Mouse (Mus musculus) ZHBTc4 (cell line): ENCODE results near the gene Tmem248.

ENCODE experiments used
- DNase-seq: peaks from one replicate; pipeline ENCODE4 v3.0.0-alpha.2; 2011; ENCODE audit warnings: low read depth, low spot score

Gene Tmem248

GRCm38 (mm10) chr5:130216781-130217180, at the start of gene Tmem248:
Gene Tmem248 (plus strand): TSS chr5:130217081.
- DNase-seq, result no peak

- peak; percentile 52 for DNase-seq
Observed at GRCm38 (mm10) chr5:130169109-130169508, 47.8 kb upstream of the Tmem248 start.

DNA sequence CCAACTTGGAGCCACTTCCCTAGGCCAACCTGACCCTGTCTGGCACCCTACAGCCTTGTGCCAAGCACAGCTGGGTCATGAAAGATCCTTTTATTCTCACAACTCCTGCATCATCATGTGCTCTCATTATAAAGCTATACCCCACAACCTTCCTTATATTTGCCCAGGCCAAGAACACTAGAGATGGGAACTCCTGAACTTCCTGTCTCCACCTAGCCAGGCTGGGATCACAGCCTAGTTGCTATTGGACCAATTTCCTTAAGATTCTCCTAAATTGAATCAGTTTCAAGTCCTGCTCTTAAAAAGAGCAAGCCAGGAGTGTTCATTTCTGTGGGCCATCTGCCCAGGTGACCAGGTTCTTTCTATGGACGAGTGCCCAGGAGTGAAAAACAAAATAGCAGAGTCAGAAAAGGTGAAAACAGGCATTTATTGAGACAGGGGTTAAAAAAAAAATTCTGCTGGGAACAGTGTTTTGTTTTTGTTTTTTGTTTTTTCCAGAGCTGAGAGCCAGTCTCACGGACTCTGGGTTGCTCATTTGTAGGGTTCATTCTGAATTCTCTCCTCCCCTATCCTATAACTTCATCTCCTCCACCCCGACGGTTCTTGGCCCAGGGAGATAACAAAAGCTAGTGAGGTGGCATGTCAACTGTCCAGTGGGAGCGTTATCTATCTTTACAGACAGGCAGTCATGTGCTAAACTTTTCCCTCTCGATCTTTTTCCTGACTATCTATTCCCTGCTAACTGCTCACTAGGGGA, 46.0 kb upstream of the Tmem248 start:
- DNase-seq, result no peak

- DNase-seq, result peak; percentile 88
Observed at GRCm38 (mm10) chr5:130171423-130171954, 45.4 kb upstream of the Tmem248 start, which contains the start of gene Rabgef1. Gene Rabgef1 (plus strand): TSS chr5:130171798.

GRCm38 (mm10) chr5:130171956-130172601, 44.8 kb upstream of the Tmem248 start:
- DNase-seq, result peak; percentile 57

- no peak for DNase-seq
Observed at GRCm38 (mm10) chr5:130173012-130173411, 43.9 kb upstream of the Tmem248 start.

DNA sequence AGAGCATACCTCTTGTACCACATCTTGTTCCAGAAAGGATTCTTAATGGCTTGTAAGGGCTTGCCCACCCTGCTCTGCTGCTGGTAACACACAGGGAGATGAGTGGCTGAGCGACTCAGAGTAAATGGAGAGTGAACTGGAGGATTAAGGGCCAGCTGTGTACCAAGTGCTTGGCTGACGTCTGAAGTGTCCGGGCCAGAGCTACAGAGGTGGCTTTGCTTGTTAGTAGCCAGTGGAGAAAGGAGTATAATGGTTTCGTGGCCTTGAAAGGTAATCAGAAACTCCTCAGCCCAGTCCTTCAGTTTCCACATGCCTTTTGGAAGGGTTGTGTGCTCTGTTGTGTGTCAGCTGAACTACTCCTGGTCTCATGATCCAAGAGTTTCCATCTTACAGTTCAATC, 39.0 kb upstream of the Tmem248 start:
- DNase-seq, result no peak

GRCm38 (mm10) chr5:130180362-130180761, 36.5 kb upstream of the Tmem248 start:
- peak; percentile 80 for DNase-seq

DNA sequence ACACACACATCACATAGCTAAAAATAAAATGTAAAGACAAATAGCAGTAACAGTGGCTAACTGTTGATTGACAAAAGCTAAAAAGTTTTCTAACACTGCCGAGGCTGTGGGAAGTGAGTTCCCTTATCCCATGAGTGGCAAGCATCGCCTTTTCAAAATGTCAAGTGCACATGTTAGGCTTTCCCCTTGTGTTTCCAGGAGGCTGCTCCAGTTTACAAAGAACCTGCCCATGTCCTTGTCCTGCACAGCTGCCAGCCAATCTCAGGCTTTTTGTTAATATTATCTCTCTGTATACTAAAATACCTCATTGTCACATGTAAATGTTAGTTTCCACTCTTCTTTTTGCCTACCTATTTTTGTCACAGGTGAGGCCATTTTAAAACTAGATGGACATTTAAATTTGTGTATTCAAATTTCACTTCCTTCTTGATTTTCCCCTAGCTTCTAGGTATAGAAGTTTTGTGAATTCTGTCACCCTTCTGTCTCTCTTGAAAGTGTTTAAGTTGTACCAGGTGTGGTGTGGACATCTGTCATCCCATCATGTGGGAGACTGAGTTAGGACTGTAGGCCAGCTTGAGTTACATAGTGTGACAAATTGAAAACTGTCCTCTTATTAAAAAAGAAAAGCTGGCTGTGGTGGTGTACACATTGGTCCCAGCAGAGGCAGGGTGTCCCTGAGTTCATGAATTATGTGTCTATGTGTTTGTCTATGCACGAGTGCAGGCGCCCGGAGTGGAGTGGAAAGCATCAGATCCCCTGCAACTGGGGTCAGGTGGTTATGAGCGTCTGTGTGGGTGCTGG, 34.9 kb upstream of the Tmem248 start:
- DNase-seq, result no peak

- no peak for DNase-seq
Observed at GRCm38 (mm10) chr5:130182541-130182821, 34.4 kb upstream of the Tmem248 start.

- no peak for DNase-seq
Observed at GRCm38 (mm10) chr5:130184193-130184856, 32.6 kb upstream of the Tmem248 start.

DNA sequence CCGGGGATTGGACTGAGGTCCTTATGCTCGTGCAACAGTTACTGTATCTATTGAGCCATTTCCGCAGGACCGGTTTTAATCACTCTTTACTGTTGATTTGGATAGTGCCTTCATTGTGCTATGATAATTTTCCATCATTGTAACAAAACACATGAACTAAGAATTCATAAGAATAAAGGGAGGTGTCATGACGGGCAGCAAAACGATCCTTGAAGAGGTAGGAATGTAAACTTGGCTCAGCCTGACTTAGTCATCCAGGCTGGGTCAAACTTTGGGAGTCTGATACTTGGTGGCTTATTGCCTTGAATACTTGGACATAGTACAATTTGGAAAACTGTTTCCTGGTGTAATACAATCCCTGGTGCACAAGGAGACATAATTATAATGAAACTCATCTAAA, 31.6 kb upstream of the Tmem248 start:
- no peak for DNase-seq

- peak; percentile 87 for DNase-seq
Observed at GRCm38 (mm10) chr5:130187383-130187782, 29.5 kb upstream of the Tmem248 start.

DNA sequence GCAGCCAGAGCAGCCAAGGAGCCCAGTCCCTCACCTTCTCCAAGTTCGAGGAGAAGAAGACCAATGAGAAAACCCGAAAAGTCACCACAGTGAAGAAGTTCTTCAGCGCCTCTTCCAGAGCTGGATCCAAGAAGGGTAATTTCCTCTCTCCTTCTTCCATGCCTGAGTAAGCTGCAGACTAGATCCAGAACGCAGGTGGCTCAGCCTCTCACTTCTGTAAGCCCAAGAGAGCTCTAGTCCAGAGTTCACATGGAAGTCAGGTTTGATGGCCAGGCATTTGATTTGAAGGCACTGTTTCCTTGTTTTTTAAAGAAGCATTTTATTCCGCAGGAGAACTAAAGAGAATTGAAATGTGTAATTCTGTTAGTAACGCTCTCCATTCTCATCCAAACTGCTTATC, 26.0 kb upstream of the Tmem248 start:
- no peak for DNase-seq

DNA sequence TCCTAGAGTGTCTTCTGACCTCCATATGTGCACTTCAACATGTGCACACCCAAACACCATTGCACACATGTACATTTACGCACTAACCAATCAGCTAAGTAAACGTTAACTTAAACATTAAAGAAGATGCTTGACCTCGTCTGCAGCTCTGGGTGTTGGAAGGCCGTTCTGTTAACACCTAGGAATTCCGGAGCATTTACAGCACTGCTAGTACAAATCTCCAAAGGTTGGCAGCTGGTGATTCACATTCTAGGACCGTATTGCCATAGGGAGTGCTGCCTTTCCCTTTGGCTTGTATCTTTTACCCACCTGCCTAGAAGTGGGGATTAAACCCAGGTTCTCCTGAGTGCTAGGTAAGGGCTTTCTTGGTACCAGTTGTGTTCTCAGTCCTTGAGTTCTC, 25.0 kb upstream of the Tmem248 start:
- DNase-seq, result no peak

- DNase-seq, result no peak
Observed at GRCm38 (mm10) chr5:130192356-130192944, 24.4 kb upstream of the Tmem248 start.

GRCm38 (mm10) chr5:130193760-130194159, 23.1 kb upstream of the Tmem248 start:
- no peak for DNase-seq

GRCm38 (mm10) chr5:130196307-130196706, 20.6 kb upstream of the Tmem248 start:
- no peak for DNase-seq

GRCm38 (mm10) chr5:130197454-130197853, 19.4 kb upstream of the Tmem248 start:
- DNase-seq, result no peak

- no peak for DNase-seq
Observed at GRCm38 (mm10) chr5:130197981-130198380, 18.9 kb upstream of the Tmem248 start.
